Mouse (Mus musculus) megakaryocyte-erythroid progenitor cell, adult 5 weeks (primary cell): ENCODE measurements around the gene Usp10. TPM values are rescaled to one million over a fixed set of nuclear protein-coding genes. Genes with fewer than 3 reads are reported as not detected.

Experiments
- polyA plus RNA-seq: library from polyadenylated mRNA; stranded (reverse); fragments of >175 nt; gene quantifications from 2 replicates; pipeline ENCODE4 v1.2.3, GENCODE M21; 2012

Gene Usp10
- 56.1 and 62.7 TPM in 2 replicates for polyA plus RNA-seq

GRCm38 (mm10) chr8:119909944-119910546 lies at the start of gene Usp10:
Gene Usp10 (plus strand): TSS chr8:119910360.

GRCm38 (mm10) chr8:119861706-119862389 lies 48.3 kb upstream of the Usp10 start, which contains the start of gene Klhl36:
Gene Klhl36 (plus strand): TSS chr8:119862266.

GRCm38 (mm10) chr8:119910547-119911257 lies 542 bp downstream of the Usp10 start, which contains the start of gene Gm20388:
Gene Gm20388 (plus strand): TSS chr8:119910841.

GRCm38 (mm10) chr8:119992249-119992648 lies 82.1 kb downstream of the Usp10 start, which contains the start of gene Crispld2:
Gene Crispld2 (plus strand): TSS chr8:119992438.

Other genes with a start within 250 kb of the Usp10 start
- not detected in 2 replicates for gene Wfdc1, start 244.0 kb upstream of the Usp10 start, polyA plus RNA-seq
- 0.12 and 0.19 TPM in 2 replicates for gene Atp2c2, start 210.4 kb upstream of the Usp10 start, polyA plus RNA-seq
- gene Tldc1, start 131.9 kb upstream of the Usp10 start, polyA plus RNA-seq: 2.7 and 4.1 TPM in 2 replicates
- gene Cotl1, start 69.8 kb upstream of the Usp10 start, polyA plus RNA-seq: 501 and 581 TPM in 2 replicates
- gene Klhl36, start 48.1 kb upstream of the Usp10 start, polyA plus RNA-seq: 13.0 and 13.6 TPM in 2 replicates
- 7.5 and 10.2 TPM in 2 replicates for gene Gm20388, start 481 bp downstream of the Usp10 start, polyA plus RNA-seq
- 1.3 and 3.6 TPM in 2 replicates for gene Crispld2, start 82.1 kb downstream of the Usp10 start, polyA plus RNA-seq
- 24.7 and 28.0 TPM in 2 replicates for gene Zdhhc7, start 191.1 kb downstream of the Usp10 start, polyA plus RNA-seq
- gene 6430548M08Rik, start 203.8 kb downstream of the Usp10 start, polyA plus RNA-seq: 1.9 and 3.0 TPM in 2 replicates